Mouse (Mus musculus) stomach, embryonic 15.5 days (tissue): ENCODE results near the gene Ift74. TPM values are rescaled to one million over a fixed set of nuclear protein-coding genes. Genes with fewer than 3 reads are reported as not detected.
"Not testable (repeated sequence)": the region's sequence is repeated elsewhere in the genome, so short reads cannot be mapped to it uniquely, and the experiment has no call there.

Source experiments
- ATAC-seq: fragments of 200-750 bp; cut with Nextera tagmentation; 2 replicates; pipeline ENCODE4 v1.8.0; 2017; ENCODE audit warnings: low read depth, moderate number of reproducible peaks, moderate TSS enrichment; ENCODE audit not compliant: insufficient read depth, low FRiP score
- H3K27ac ChIP-seq: fragments of 300-500 bp; sonication (generic); 2 replicates; pipeline ENCODE4 v1.5.1; 2015; ENCODE audit warnings: mild to moderate bottlenecking, inconsistent platforms
- H3K27me3 ChIP-seq: fragments of 300-500 bp; sonication (generic); replicated peaks from 2 replicates; pipeline ENCODE4 v1.6.1; 2015; ENCODE audit warnings: inconsistent platforms
- H3K36me3 ChIP-seq: fragments of 300-500 bp; sonication (generic); 2 replicates; pipeline ENCODE4 v1.6.1; 2015; ENCODE audit warnings: inconsistent platforms
- H3K4me1 ChIP-seq: fragments of 300-500 bp; sonication (generic); 2 replicates; pipeline ENCODE4 v1.6.1; 2015; ENCODE audit warnings: inconsistent platforms
- H3K4me2 ChIP-seq: fragments of 300-500 bp; sonication (generic); 2 replicates; pipeline ENCODE4 v1.6.1; 2015; ENCODE audit warnings: mild to moderate bottlenecking, inconsistent platforms
- H3K4me3 ChIP-seq: fragments of 300-500 bp; sonication (generic); replicated peaks from 2 replicates; pipeline ENCODE4 v1.5.1; 2015; ENCODE audit warnings: inconsistent platforms
- H3K9ac ChIP-seq: fragments of 300-500 bp; sonication (generic); 2 replicates; pipeline ENCODE4 v1.6.1; 2015; ENCODE audit warnings: inconsistent platforms
- H3K9me3 ChIP-seq: fragments of 300-500 bp; sonication (generic); 2 replicates; pipeline ENCODE4 v1.6.1; 2016; ENCODE audit warnings: inconsistent platforms
- WGBS: fragments of 180-500 bp; shearing (Covaris S2); methylation state at CpG from one replicate; pipeline ENCODE4 v1.1.7; 2015; 5-methylcytosine and 5-hydroxymethylcytosine counted together
- polyA plus RNA-seq: library from polyadenylated mRNA; unstranded; fragments of >200 nt; fragmentation: Nextera tagmentation; extraction: Ambion mirVana; gene quantifications from 2 replicates; pipeline ENCODE4 v1.2.1, GENCODE M21; 2015

Gene Ift74
- polyA plus RNA-seq, 1 experiment from 2014 or later: 23.3 TPM

DNA sequence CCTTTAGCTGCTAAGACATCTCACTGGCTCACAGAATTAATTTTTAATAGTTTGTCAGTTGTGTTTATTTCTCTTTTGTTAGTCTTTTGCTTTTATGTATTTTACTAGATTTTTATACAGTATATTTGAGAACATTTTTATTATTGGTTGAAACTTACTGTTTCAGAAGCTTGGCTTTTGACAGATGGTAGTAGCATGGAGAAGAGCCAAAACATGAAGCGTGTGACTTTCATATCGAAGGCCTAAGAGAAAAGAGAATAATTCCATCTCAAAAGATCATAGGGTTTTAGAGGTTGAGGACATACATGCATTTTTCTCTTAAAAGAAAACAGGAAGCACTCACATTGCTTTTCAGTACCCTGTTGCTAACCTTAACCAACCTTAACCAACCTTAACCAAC lies 28.9 kb downstream of the Ift74 start:
- ATAC-seq: no peak
- Histone ChIP-seq H3K36me3 (no peaks in the 10 kb centered on the region), H3K9me3 (no peaks in the 10 kb centered on the region), H3K9ac (no peak overlapping the region), H3K4me3 (no peak overlapping the region), H3K4me1 (no peaks in the 10 kb centered on the region), H3K4me2 (no peak overlapping the region), H3K27ac (no peak overlapping the region), H3K27me3 (no peaks in the 10 kb centered on the region)
- 90% methylated on average over 2 of the region's 2 CpGs for WGBS

DNA sequence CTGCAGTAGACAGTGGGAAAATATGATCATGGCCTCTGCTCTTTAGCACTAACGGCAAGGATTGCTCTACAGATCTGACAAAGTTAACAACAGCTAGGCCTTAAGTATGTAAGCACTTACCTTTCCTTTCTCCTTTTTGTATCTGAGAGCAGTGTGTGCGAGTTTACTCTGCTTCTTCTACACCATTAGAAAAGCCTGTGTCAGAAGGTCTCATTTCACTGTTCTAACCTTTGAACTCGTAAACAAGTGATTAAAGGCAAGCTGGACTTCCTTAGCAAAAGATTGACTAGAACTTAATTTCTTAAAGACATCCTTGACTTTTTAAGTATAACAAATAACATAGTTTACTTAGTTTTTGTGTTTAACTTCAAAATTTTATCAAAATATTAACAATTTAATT lies 35.6 kb downstream of the Ift74 start, which contains the start of gene Lrrc19:
Gene Lrrc19 (minus strand): TSS at position 225 of the 400 bp plus-strand sequence.
- H3K27me3 ChIP-seq: no peaks in the 10 kb centered on the region
- no peak within 1 kb of the TSS for H3K9ac ChIP-seq
- H3K36me3 ChIP-seq: no peaks in the 10 kb centered on the region
- H3K4me3 ChIP-seq: no peak within 1 kb of the TSS
- WGBS: 82% methylated on average over 3 of the region's 3 CpGs
- H3K9me3 ChIP-seq: no peaks in the 10 kb centered on the region
- no peaks in the 10 kb centered on the region for H3K4me1 ChIP-seq
- H3K4me2 ChIP-seq: no peak within 1 kb of the TSS
- H3K27ac ChIP-seq: no peak within 1 kb of the TSS
- ATAC-seq: no peak

- not testable (repeated sequence) for H3K4me1 ChIP-seq, H3K9me3 ChIP-seq, H3K4me3 ChIP-seq, H3K27me3 ChIP-seq, H3K27ac ChIP-seq, ATAC-seq, H3K9ac ChIP-seq, H3K36me3 ChIP-seq, H3K4me2 ChIP-seq
- 90% methylated on average over 5 of the region's 5 CpGs for WGBS
Measured at GRCm38 (mm10) chr4:94650426-94651175, 36.3 kb downstream of the Ift74 start.

GRCm38 (mm10) chr4:94669718-94670117 lies 55.4 kb downstream of the Ift74 start:
- Histone ChIP-seq H3K9me3 (no peaks in the 10 kb centered on the region), H3K27ac (no peak overlapping the region), H3K4me2 (no peak overlapping the region), H3K27me3 (no peaks in the 10 kb centered on the region), H3K4me3 (no peak overlapping the region), H3K9ac (no peak overlapping the region), H3K4me1 (no peaks in the 10 kb centered on the region), H3K36me3 (no peaks in the 10 kb centered on the region)
- 53% methylated on average over 1 of the region's 1 CpGs for WGBS
- ATAC-seq: no peak

GRCm38 (mm10) chr4:94680662-94681061 lies 66.4 kb downstream of the Ift74 start:
- Histone ChIP-seq H3K9me3 (no peaks in the 10 kb centered on the region), H3K4me3 (no peak overlapping the region), H3K4me2 (no peak overlapping the region), H3K4me1 (no peaks in the 10 kb centered on the region), H3K9ac (no peak overlapping the region), H3K27ac (no peak overlapping the region), H3K27me3 (no peaks in the 10 kb centered on the region), H3K36me3 (no peaks in the 10 kb centered on the region)
- 88% methylated on average over 2 of the region's 2 CpGs for WGBS
- ATAC-seq: no peak

GRCm38 (mm10) chr4:94681181-94681580 lies 66.9 kb downstream of the Ift74 start:
- Histone ChIP-seq H3K9ac (no peak overlapping the region), H3K9me3 (no peaks in the 10 kb centered on the region), H3K4me2 (no peak overlapping the region), H3K4me3 (no peak overlapping the region), H3K36me3 (no peaks in the 10 kb centered on the region), H3K4me1 (no peaks in the 10 kb centered on the region), H3K27ac (no peak overlapping the region), H3K27me3 (no peaks in the 10 kb centered on the region)
- 84% methylated on average over 2 of the region's 2 CpGs for WGBS
- no peak for ATAC-seq

GRCm38 (mm10) chr4:94682029-94682428 lies 67.7 kb downstream of the Ift74 start:
- 51% methylated on average over 1 of the region's 1 CpGs for WGBS
- no peak for ATAC-seq
- Histone ChIP-seq H3K9me3 (no peaks in the 10 kb centered on the region), H3K4me1 (no peaks in the 10 kb centered on the region), H3K36me3 (no peaks in the 10 kb centered on the region), H3K4me3 (no peak overlapping the region), H3K9ac (no peak overlapping the region), H3K4me2 (no peak overlapping the region), H3K27ac (no peak overlapping the region), H3K27me3 (no peaks in the 10 kb centered on the region)

DNA sequence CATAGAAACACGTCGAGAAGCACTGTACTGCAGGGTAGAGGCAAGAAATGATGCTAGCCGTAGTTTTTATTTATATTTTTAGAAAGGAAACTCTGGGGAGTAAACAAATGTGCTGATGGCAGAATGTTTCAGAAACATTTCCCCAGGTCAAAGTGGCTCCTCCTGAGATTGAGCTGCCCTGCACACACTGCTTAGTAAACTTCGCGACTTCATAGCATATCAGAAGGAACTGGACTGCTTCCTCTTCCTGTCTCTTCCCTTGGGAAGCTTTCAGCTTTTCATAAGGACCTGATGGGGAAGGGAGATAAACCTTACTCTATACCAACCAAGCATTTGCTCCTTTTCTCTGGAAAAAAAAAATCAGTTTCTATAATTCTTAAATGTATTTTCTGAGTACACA lies 69.0 kb downstream of the Ift74 start:
- Histone ChIP-seq H3K27me3 (no peaks in the 10 kb centered on the region), H3K36me3 (no peaks in the 10 kb centered on the region; the same call in 1 of the 2 replicates), H3K9ac (no peak overlapping the region), H3K4me2 (no peak overlapping the region), H3K4me3 (no peak overlapping the region), H3K27ac (no peak overlapping the region), H3K9me3 (no peaks in the 10 kb centered on the region), H3K4me1 (no peaks in the 10 kb centered on the region)
- WGBS: 81% methylated on average over 5 of the region's 5 CpGs
- no peak for ATAC-seq

DNA sequence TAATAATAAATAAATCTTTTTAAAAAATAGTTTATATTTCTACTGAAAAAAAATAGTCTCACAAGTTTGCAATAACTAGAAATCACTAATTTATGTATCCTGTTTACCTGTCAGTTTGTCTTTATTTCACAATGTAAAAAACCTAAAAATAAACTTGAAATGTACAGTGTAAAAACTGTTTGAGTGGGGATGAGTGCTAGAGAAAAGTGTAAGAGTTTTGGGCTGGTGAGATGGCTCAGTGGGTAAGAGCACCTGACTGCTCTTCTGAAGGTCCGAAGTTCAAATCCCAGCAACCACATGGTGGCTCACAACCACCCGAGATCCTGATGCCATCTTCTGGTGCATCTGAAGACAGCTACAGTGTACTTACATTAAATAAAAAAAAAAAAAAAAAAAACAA lies 75.5 kb downstream of the Ift74 start:
- H3K27me3 ChIP-seq, H3K4me1 ChIP-seq, H3K4me3 ChIP-seq, H3K27ac ChIP-seq, H3K36me3 ChIP-seq, H3K9me3 ChIP-seq, H3K9ac ChIP-seq, H3K4me2 ChIP-seq, ATAC-seq: not testable (repeated sequence)
- 75% methylated on average over 2 of the region's 2 CpGs for WGBS

- H3K4me2 ChIP-seq: no peak overlapping the region
- 77% methylated on average over 4 of the region's 4 CpGs for WGBS
Measured at GRCm38 (mm10) chr4:94691078-94691477, 76.8 kb downstream of the Ift74 start.

GRCm38 (mm10) chr4:94692175-94692574 lies 77.9 kb downstream of the Ift74 start:
- H3K27me3 ChIP-seq: no peaks in the 10 kb centered on the region
- H3K4me3 ChIP-seq: no peak overlapping the region
- no peaks in the 10 kb centered on the region for H3K9me3 ChIP-seq
- H3K27ac ChIP-seq: no peak overlapping the region
- H3K4me2 ChIP-seq: no peak overlapping the region
- no peak for ATAC-seq
- no peak overlapping the region for H3K9ac ChIP-seq
- H3K36me3 ChIP-seq: peaks cover 4% of the 10 kb centered on the region; the same call in 1 of the 2 replicates
- WGBS: 79% methylated on average over 2 of the region's 2 CpGs
- no peaks in the 10 kb centered on the region for H3K4me1 ChIP-seq

More at GRCm38 (mm10) chr4:94691078-94691477, 76.8 kb downstream of the Ift74 start:
- no peak for ATAC-seq
- Histone ChIP-seq H3K4me3 (no peak overlapping the region), H3K27me3 (no peaks in the 10 kb centered on the region), H3K4me1 (no peaks in the 10 kb centered on the region), H3K9me3 (no peaks in the 10 kb centered on the region), H3K36me3 (peaks cover 4% of the 10 kb centered on the region; the same call in 1 of the 2 replicates), H3K27ac (no peak overlapping the region), H3K9ac (no peak overlapping the region)

DNA sequence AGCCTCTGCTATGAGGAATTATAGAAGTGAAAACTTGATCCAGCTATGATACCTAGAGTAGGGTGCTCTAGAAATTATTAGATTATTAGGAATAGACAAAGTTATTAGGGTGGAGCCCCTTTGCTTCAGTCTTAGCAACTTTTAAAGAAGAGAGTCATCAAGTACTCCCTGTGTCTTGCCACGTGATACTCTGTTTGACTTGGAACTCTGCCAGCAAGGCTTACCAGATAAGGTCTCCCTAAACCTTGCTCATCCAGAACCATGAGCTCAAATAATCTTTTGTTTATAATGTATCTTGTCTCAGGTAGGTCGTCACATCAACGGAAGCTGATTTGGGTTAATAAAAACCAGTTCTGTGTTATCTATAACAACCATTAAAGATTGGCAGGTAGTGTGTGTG lies 82.1 kb downstream of the Ift74 start:
- H3K4me3 ChIP-seq: no peak overlapping the region
- WGBS: 56% methylated on average over 3 of the region's 3 CpGs
- H3K9ac ChIP-seq: no peak overlapping the region
- H3K4me2 ChIP-seq: no peak overlapping the region
- no peaks in the 10 kb centered on the region for H3K36me3 ChIP-seq
- H3K27me3 ChIP-seq: no peaks in the 10 kb centered on the region
- no peak for ATAC-seq
- H3K27ac ChIP-seq: no peak overlapping the region
- H3K4me1 ChIP-seq: no peaks in the 10 kb centered on the region
- no peaks in the 10 kb centered on the region for H3K9me3 ChIP-seq

DNA sequence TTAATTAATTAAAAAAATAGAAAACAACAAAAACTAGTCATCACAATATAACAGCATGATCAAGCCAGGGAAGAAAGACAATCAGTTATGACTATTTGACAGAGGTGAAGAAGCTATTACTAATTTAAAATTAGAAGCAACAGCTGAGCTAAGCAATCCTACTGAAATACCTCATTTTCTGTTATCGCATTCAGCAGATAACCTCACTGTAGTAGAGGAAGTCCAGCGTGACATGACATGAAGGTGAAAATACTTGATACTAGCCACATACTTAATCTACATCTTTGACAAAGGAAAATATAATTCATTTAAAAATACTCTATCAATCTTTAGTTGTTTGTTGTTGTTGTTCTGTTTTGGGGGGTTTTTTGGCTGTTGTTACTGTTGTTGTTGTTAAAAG lies 96.7 kb downstream of the Ift74 start:
- no peak overlapping the region for H3K4me2 ChIP-seq
- no peak overlapping the region for H3K9ac ChIP-seq
- no peak overlapping the region for H3K27ac ChIP-seq
- no peak overlapping the region for H3K4me3 ChIP-seq
- no peaks in the 10 kb centered on the region for H3K36me3 ChIP-seq
- H3K27me3 ChIP-seq: no peaks in the 10 kb centered on the region
- 86% methylated on average over 2 of the region's 2 CpGs for WGBS
- no peaks in the 10 kb centered on the region for H3K9me3 ChIP-seq
- no peak for ATAC-seq
- no peaks in the 10 kb centered on the region for H3K4me1 ChIP-seq
